Mouse (Mus musculus) inflammation-experienced regulatory T-cells, adult 6 months (primary cell): ENCODE data around the gene Bcl6b. TPM values are rescaled to one million over a fixed set of nuclear protein-coding genes. Genes with fewer than 3 reads are reported as not detected.

Experiments used
- ATAC-seq: one replicate; pipeline ENCODE4 v1.8.0; 2017
- polyA plus RNA-seq, 3 experiments: library from polyadenylated mRNA; unstranded; fragments of 100-300 nt; shearing (Covaris generic); gene quantifications; one replicate each; pipeline ENCODE4 v1.2.1; 2017

Gene Bcl6b
- polyA plus RNA-seq, result under 1 TPM in 1 of 3 experiments, not detected in 2; 0.39 TPM

- ATAC-seq, result peak; percentile 16
Observed at GRCm38 (mm10) chr11:70229260-70230010, at the start of gene Bcl6b. Bcl6b (minus strand) TSS chr11:70229798.

GRCm38 (mm10) chr11:70278961-70279360, 49.4 kb upstream of the Bcl6b start:
- no peak for ATAC-seq

DNA sequence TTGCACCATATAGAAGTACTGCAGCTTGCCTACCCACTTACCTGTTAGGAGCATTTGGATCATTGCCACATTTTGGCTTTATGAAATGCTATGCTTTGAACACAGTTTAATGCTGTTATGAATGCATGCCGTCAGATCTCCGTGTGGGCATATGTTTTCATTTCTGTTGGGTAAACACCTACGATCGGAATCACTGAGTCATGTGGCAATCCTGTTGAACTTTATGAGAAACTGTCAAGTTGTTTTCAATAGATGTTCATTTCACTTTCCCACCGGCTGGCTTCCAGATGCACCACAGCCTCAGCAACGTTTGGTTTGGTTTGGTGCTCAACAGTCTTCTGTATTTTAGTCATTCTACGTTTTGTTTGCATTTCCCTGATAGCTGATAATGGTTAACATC, 42.0 kb upstream of the Bcl6b start:
- ATAC-seq, result peak; percentile 74

- ATAC-seq, result no peak
Observed at GRCm38 (mm10) chr11:70266405-70266804, 36.8 kb upstream of the Bcl6b start.

- no peak for ATAC-seq
Observed at GRCm38 (mm10) chr11:70265819-70266218, 36.2 kb upstream of the Bcl6b start.

GRCm38 (mm10) chr11:70265252-70265651, 35.7 kb upstream of the Bcl6b start:
- peak; percentile 82 for ATAC-seq

GRCm38 (mm10) chr11:70259035-70259434, 29.4 kb upstream of the Bcl6b start:
- no peak for ATAC-seq

DNA sequence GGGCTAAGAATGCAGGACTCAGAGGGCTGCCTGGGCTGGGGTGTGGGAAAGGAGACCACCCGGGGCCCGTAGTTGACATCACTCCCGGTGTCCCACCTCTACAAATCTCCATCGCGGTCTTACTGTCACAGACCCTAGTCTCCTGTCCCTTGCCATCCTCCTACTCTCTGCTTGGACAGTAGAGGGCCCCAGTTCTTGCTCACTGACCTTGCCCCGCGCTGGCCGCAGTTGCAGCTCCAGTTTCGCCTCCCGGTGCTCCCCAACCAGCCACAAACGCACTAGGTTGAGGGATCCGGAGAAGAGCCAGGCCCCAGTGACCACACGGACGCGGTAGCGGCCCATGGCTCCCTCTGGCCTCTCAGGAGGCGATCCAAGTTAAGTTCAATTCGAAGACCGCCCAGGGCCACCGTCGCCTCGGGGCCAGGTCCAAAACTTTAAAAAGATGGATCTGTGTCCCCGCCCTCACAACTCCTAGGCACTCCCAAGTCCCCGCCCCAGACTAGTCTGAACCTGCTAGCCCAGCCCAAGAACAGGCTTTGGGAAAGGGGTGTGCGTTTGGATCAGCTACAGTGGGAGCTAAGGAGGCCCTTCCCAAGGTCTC, 25.4 kb upstream of the Bcl6b start, which contains the start of gene Alox12:
TSS of gene Alox12 (minus strand) at position 423 of the 601 bp plus-strand sequence.
- ATAC-seq, result no peak

GRCm38 (mm10) chr11:70254337-70254736, 24.7 kb upstream of the Bcl6b start:
- no peak for ATAC-seq

DNA sequence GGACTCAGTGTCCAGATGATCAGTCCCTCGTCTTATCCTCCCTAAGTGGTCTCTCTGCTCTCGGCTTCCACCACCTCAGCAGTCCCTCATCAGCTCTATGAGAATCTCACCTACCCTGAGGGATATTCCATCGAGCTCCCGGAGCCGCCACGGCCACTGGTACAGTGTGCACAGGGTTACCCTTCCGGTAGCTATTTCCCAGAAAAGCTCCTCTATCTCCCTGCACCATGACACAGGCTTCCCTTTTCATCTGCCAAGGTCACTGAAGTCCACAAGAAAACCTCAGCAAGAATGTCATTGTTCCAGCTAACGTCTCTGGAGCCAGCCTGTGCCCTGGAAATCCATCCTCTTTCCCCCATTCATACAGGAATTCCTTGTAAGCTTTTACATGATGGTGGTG, 22.3 kb upstream of the Bcl6b start:
- no peak for ATAC-seq

GRCm38 (mm10) chr11:70250150-70250549, 20.6 kb upstream of the Bcl6b start:
- no peak for ATAC-seq

- ATAC-seq, result no peak
Observed at GRCm38 (mm10) chr11:70247136-70247845, 17.7 kb upstream of the Bcl6b start.

GRCm38 (mm10) chr11:70242591-70242990, 13.0 kb upstream of the Bcl6b start:
- ATAC-seq, result no peak

- peak; percentile 61 for ATAC-seq
Observed at GRCm38 (mm10) chr11:70239541-70240279, 10.1 kb upstream of the Bcl6b start, which contains the start of the genes Gm21988 and Rnasek. Gm21988 (minus strand) TSS chr11:70239830. Rnasek (minus strand) TSS chr11:70239842.

DNA sequence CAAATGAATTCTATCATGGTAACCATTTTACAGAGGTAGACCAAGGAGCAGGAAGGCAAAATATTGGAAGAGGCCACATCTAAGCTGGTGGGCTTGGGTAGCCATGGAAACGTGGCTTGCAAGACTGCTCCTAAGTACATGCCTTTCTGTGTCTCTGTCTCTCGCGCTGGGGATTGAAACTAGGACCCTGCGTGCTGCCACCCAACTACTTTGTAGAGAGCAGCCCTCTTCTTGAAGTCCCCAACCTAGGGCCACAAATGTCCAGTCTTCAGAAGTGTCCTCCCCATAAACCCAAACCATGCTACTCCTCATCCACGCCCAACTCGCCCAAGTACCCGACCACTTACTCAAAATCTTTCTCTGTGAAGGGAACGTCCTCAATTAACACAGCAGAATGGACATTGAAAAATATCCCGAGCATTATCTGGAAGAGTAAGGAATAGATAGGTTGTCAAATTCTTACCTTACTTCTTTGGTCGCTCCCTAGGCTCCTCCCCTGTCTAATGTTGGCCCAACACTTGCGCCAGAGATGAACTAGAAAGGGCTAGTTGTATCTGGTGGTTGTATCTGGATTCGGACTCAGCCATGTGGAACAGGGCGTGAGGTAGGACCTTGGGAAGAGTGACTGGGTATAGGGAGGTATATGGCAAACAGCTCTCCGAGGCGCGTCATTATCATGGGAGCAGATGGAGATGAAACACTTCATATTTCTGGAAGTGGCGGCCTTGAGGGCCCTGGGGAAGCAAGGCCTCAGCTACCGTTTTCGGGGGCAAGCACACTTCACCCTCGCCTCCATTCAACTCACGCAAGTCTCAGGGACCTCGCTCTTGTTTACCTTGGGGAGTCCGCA, 9.2 kb upstream of the Bcl6b start:
- no peak for ATAC-seq

- peak; percentile 87 for ATAC-seq
Observed at GRCm38 (mm10) chr11:70237457-70238167, 8.0 kb upstream of the Bcl6b start, which contains the start of gene 0610010K14Rik. 0610010K14Rik (minus strand) TSS chr11:70237914.

DNA sequence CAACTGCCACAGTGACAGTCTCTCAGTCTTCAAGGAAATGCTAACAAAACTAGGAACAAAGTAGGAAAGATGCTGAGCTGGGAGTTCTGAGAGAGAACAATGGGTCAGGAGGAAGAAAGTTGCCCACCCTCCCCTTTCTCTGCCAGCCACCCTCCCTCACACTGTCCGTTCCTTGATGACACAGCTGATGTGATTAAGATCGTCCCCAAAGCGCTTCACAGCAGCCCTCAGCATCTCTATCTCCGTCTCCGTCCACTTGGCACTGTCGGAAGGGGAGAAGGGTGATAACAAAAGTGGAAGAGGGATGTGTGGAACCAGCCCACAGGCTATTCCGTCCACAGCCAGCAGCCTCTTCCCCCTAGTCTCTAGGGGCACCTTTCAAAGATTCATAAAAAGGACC, 7.1 kb upstream of the Bcl6b start:
- no peak for ATAC-seq

GRCm38 (mm10) chr11:70235254-70235900, 5.8 kb upstream of the Bcl6b start:
- no peak for ATAC-seq

- ATAC-seq, result no peak
Observed at GRCm38 (mm10) chr11:70234497-70234896, 4.9 kb upstream of the Bcl6b start.

DNA sequence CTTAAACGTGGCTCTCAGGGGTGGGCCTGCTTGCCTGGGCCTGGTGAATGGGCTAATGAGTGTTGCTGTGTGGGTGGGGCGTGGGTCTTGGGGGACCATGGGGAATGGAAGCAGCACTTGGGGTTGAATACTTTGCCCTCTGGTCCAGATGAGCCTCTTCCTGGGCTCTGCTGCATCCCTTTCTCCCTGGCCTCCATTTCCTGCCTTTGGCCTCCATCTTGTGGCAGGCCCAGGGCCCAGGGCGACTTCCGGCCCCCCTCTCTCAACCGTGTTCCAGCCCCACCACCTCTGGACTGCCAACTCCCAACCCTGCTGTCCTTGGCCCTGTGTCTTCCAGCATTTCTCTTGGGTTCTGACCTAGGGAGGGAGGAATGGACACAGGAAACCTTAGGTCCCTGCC, 4.4 kb upstream of the Bcl6b start:
- ATAC-seq, result no peak
